Mouse (Mus musculus) ES-Bruce4 (cell line): Measurements from ENCODE around the gene Sec22a.

Experiments used
- CTCF ChIP-seq: IDR thresholded peaks from one replicate; pipeline ENCODE4 v1.8.1; 2011; ENCODE audit warnings: low read depth, low read length
- EP300 ChIP-seq: IDR thresholded peaks from 2 replicates; pipeline ENCODE4 v1.6.1; 2011; ENCODE audit warnings: low read depth, low read length; ENCODE audit not compliant: insufficient read depth
- POLR2A ChIP-seq: IDR thresholded peaks from one replicate; pipeline ENCODE4 v1.8.1; 2011; ENCODE audit warnings: low read length; ENCODE audit not compliant: insufficient read depth

DNA sequence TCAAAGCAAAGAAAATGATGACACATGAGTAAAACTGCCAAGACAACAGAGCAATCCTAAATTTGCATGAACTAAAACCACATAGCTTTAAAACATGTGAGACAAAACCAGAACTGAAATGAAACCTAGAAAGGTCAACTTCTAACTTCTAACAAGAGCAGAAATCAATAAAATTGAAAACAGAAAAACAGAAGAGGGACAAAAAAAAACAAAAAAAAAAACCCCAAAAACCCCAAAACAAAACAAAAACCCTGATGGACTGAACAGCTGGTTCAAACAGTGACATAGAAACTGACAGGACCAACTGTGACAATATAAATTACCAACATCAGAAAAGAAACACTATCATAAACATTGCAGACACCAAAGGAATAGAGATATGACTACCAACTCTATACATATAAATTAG lies 46.9 kb downstream of the Sec22a start:
- TF ChIP-seq EP300 (no peak), CTCF (no peak), POLR2A (no peak)
